Mouse (Mus musculus) E14TG2a.4 (cell line): ENCODE measurements around the gene Top2a.

Experiments
- CTCF ChIP-seq: conservative IDR thresholded peaks from 2 replicates; pipeline ENCODE4 v1.5.1; 2014; ENCODE audit warnings: low read length
- NANOG ChIP-seq: IDR thresholded peaks from 2 replicates; pipeline ENCODE4 v1.6.1; 2014; ENCODE audit warnings: borderline replicate concordance, low read length, mixed read lengths
- POU5F1 ChIP-seq: IDR thresholded peaks from 2 replicates; pipeline ENCODE4 v1.6.1; 2014; ENCODE audit warnings: low read length, borderline replicate concordance

DNA sequence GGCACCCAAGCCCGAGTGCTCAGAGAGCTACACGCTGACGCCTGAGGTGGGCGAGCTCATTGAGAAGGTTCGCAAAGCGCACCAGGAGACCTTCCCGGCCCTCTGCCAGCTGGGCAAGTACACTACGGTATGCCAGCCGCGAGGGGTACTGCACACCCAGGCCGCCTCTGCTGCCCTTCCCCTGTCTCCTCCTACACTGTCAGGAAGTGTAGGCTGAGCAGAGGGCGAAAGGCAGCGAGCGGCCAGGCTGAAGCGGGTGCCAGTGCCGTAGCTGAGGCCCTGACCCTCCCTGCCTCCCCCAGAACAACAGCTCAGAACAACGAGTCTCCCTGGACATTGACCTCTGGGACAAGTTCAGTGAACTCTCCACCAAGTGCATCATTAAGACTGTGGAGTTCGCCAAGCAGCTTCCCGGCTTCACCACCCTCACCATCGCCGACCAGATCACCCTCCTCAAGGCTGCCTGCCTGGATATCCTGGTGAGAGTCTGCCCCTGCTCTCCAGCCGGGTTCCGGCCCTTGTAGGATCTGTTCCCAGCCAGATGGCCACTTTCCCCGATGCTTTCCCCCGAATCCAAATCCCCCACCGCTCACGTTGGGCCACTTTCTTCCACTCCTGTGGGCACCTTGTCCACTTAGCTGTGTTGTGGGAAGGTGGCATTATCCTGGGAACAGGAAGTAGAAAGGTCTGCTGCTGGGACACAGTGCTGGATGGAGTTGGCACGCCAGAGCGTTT is 53.6 kb downstream of the Top2a start:
- TF ChIP-seq CTCF = no peak
- no peak for TF ChIP-seq NANOG
- no peak for TF ChIP-seq POU5F1
